Mouse (Mus musculus) liver, postnatal 0 days (tissue): ENCODE data around the gene Tmem219. TPM values are rescaled to one million over a fixed set of nuclear protein-coding genes. Genes with fewer than 3 reads are reported as not detected.
"Not testable (repeated sequence)": the region's sequence is repeated elsewhere in the genome, so short reads cannot be mapped to it uniquely, and the experiment has no call there.

ENCODE experiments used
- ATAC-seq: fragments of 200-750 bp; cut with Nextera tagmentation; 2 replicates; pipeline ENCODE4 v1.8.0; 2017; ENCODE audit warnings: mild to moderate bottlenecking, moderate library complexity
- DNase-seq: peaks from one replicate; pipeline ENCODE4 v3.0.0-alpha.2; 2016
- H3K27ac ChIP-seq: fragments of 300-500 bp; sonication (generic); 2 replicates; pipeline ENCODE4 v1.5.1; 2014; ENCODE audit warnings: antibody characterized with exemption, moderate library complexity, mild to moderate bottlenecking, low read depth
- H3K27me3 ChIP-seq: fragments of 300-500 bp; sonication (generic); 2 replicates; pipeline ENCODE4 v1.6.1; 2014; ENCODE audit warnings: low read length, control low read depth, mixed read lengths; ENCODE audit not compliant: insufficient read depth
- H3K36me3 ChIP-seq: fragments of 300-500 bp; sonication (generic); replicated peaks from 2 replicates; pipeline ENCODE4 v1.6.1; 2014; ENCODE audit warnings: mild to moderate bottlenecking, control low read depth, low read length, moderate library complexity, mixed read lengths; ENCODE audit not compliant: insufficient read depth
- H3K4me1 ChIP-seq: fragments of 300-500 bp; sonication (generic); 2 replicates; pipeline ENCODE4 v1.6.1; 2014; ENCODE audit warnings: antibody characterized with exemption, mild to moderate bottlenecking, control low read depth; ENCODE audit not compliant: insufficient read depth
- H3K4me2 ChIP-seq: fragments of 300-500 bp; sonication (generic); 2 replicates; pipeline ENCODE4 v1.6.1; 2014; ENCODE audit warnings: low read depth, mild to moderate bottlenecking, low read length, moderate library complexity, mixed read lengths
- H3K4me3 ChIP-seq: fragments of 300-500 bp; sonication (generic); 2 replicates; pipeline ENCODE4 v1.5.1; 2014; ENCODE audit warnings: low read depth, low read length
- H3K9ac ChIP-seq: fragments of 300-500 bp; sonication (generic); replicated peaks from 2 replicates; pipeline ENCODE4 v1.6.1; 2014; ENCODE audit warnings: mild to moderate bottlenecking, moderate library complexity
- H3K9me3 ChIP-seq: fragments of 300-500 bp; sonication (generic); 2 replicates; pipeline ENCODE4 v1.6.1; 2016; ENCODE audit warnings: mild to moderate bottlenecking, control low read depth, low read length, mixed read lengths
- CTCF ChIP-seq: sonication (generic); IDR thresholded peaks from 2 replicates; pipeline ENCODE4 v1.5.1; 2016; ENCODE audit warnings: antibody characterized with exemption, low read depth
- EP300 ChIP-seq: IDR thresholded peaks from 2 replicates; pipeline ENCODE4 v1.6.1; 2016; ENCODE audit warnings: antibody characterized with exemption, low read depth, mild to moderate bottlenecking
- WGBS: fragments of 180-500 bp; shearing (Covaris S2); extraction: QIAGEN DNeasy Blood & Tissue Kit; methylation state at CpG from one replicate; pipeline ENCODE4 v1.1.7; 2014; ENCODE audit not compliant: insufficient replicate concordance; 5-methylcytosine and 5-hydroxymethylcytosine counted together
- polyA plus RNA-seq: library from polyadenylated mRNA; unstranded; fragments of >200 nt; fragmentation: Nextera tagmentation; extraction: Ambion mirVana; gene quantifications from 2 replicates; pipeline ENCODE4 v1.2.1, GENCODE M21; 2015

Tmem219 gene
- polyA plus RNA-seq, 1 experiment from 2014 or later = 35.6 TPM

- WGBS = 1% methylated on average over 27 of the region's 27 CpGs
- Histone ChIP-seq H3K27ac (peak overlapping the region; percentile 71), H3K36me3 (peaks cover 5% of the 10 kb centered on the region; the same call in 1 of the 2 replicates), H3K4me1 (peaks cover 19% of the 10 kb centered on the region), H3K4me3 (peak overlapping the region; percentile 89), H3K27me3 (no peaks in the 10 kb centered on the region), H3K9ac (peak overlapping the region; percentile 95), H3K9me3 (no peaks in the 10 kb centered on the region), H3K4me2 (peak overlapping the region; percentile 100)
- DNase-seq (no peak), ATAC-seq (peak; percentile 63)
- TF ChIP-seq CTCF (no peak), EP300 (no peak)
These were observed 6.3 kb upstream of the Tmem219 start for GRCm38 (mm10) chr7:126929046-126929445.

GRCm38 (mm10) chr7:126928384-126929037 is 5.8 kb upstream of the Tmem219 start, which contains the start of gene Kctd13:
Gene Kctd13, plus strand, starts transcription at chr7:126928879.
- TF ChIP-seq EP300 (no peak), CTCF (no peak)
- H3K4me1 ChIP-seq = peaks cover 25% of the 10 kb centered on the region
- WGBS = under 1% methylated on average over 54 of the region's 56 CpGs

GRCm38 (mm10) chr7:126926299-126926698 is 3.6 kb upstream of the Tmem219 start:
- peaks cover 2% of the 10 kb centered on the region; the same call in 1 of the 2 replicates for H3K36me3 ChIP-seq
- peaks cover 25% of the 10 kb centered on the region for H3K4me1 ChIP-seq
- WGBS = 39% methylated on average over 3 of the region's 3 CpGs
- H3K27ac ChIP-seq = no peak overlapping the region
- H3K4me3 ChIP-seq = no peak overlapping the region
- ATAC-seq (no peak), DNase-seq (no peak)
- H3K9ac ChIP-seq = no peak overlapping the region
- no peaks in the 10 kb centered on the region for H3K27me3 ChIP-seq
- H3K4me2 ChIP-seq = no peak overlapping the region
- TF ChIP-seq EP300 = no peak
- no peak for TF ChIP-seq CTCF
- no peaks in the 10 kb centered on the region for H3K9me3 ChIP-seq

More at GRCm38 (mm10) chr7:126928384-126929037, 5.8 kb upstream of the Tmem219 start, which contains the start of gene Kctd13:
- Histone ChIP-seq H3K27ac (peak within 1 kb of the TSS; percentile 71), H3K4me3 (peak within 1 kb of the TSS; percentile 89), H3K36me3 (peaks cover 5% of the 10 kb centered on the region; the same call in 1 of the 2 replicates), H3K4me2 (peak within 1 kb of the TSS; percentile 100), H3K9me3 (no peaks in the 10 kb centered on the region), H3K9ac (peak within 1 kb of the TSS; percentile 95), H3K27me3 (no peaks in the 10 kb centered on the region)
- ATAC-seq (peak; percentile 97), DNase-seq (peak; percentile 96)

- Histone ChIP-seq H3K27me3 (no peaks in the 10 kb centered on the region), H3K9ac (no peak overlapping the region), H3K4me2 (no peak overlapping the region), H3K27ac (peak overlapping the region; percentile 35), H3K4me3 (no peak overlapping the region), H3K36me3 (no peaks in the 10 kb centered on the region), H3K4me1 (peaks cover 16% of the 10 kb centered on the region), H3K9me3 (no peaks in the 10 kb centered on the region)
- DNase-seq (no peak), ATAC-seq (no peak)
- 59% methylated on average over 5 of the region's 5 CpGs for WGBS
- TF ChIP-seq CTCF (no peak), EP300 (0 out of 2 replicates have a peak, but pooled peaks have one; percentile 11)
These were observed 1.3 kb upstream of the Tmem219 start for GRCm38 (mm10) chr7:126923999-126924398.

- peak; percentile 80 for ATAC-seq
- Histone ChIP-seq H3K27ac (peak overlapping the region; percentile 93), H3K4me3 (peak overlapping the region; percentile 50), H3K36me3 (no peaks in the 10 kb centered on the region), H3K9me3 (no peaks in the 10 kb centered on the region), H3K9ac (peak overlapping the region; percentile 65), H3K4me1 (peaks cover 7% of the 10 kb centered on the region; the same call in 1 of the 2 replicates), H3K4me2 (peak overlapping the region; percentile 62), H3K27me3 (no peaks in the 10 kb centered on the region)
- TF ChIP-seq EP300 = no peak
- no peak for TF ChIP-seq CTCF
- 40% methylated on average over 2 of the region's 2 CpGs for WGBS
- DNase-seq = peak; percentile 40
These were observed 1.2 kb downstream of the Tmem219 start for GRCm38 (mm10) chr7:126921563-126921962.

- H3K4me3 ChIP-seq = no peak overlapping the region
- TF ChIP-seq CTCF (no peak), EP300 (no peak)
- H3K27me3 ChIP-seq = no peaks in the 10 kb centered on the region
- ATAC-seq = no peak
- no peak overlapping the region; the same call in 1 of the 2 replicates for H3K9ac ChIP-seq
- DNase-seq = no peak
- H3K9me3 ChIP-seq = no peaks in the 10 kb centered on the region
- no peak overlapping the region for H3K4me2 ChIP-seq
- H3K27ac ChIP-seq = no peak overlapping the region
- H3K4me1 ChIP-seq = peaks cover 7% of the 10 kb centered on the region; the same call in 1 of the 2 replicates
- H3K36me3 ChIP-seq = no peaks in the 10 kb centered on the region
- 80% methylated on average over 4 of the region's 4 CpGs for WGBS
These were observed 2.7 kb downstream of the Tmem219 start for GRCm38 (mm10) chr7:126919973-126920372.

GRCm38 (mm10) chr7:126918356-126918755 is 4.4 kb downstream of the Tmem219 start:
- H3K4me3 ChIP-seq, H3K27ac ChIP-seq, H3K4me1 ChIP-seq, H3K36me3 ChIP-seq, H3K27me3 ChIP-seq, H3K9me3 ChIP-seq, DNase-seq, ATAC-seq, H3K9ac ChIP-seq, H3K4me2 ChIP-seq: not testable (repeated sequence)
- 47% methylated on average over 4 of the region's 4 CpGs for WGBS
